Mouse (Mus musculus): ENCODE measurements at regions not wholly inside any gene's neighbourhood (a gene's known extent, or its start where the extent isn't known, plus 50 kb on each side); places are given as distances from the start of the nearest gene placed in this dataset.

GRCm38 (mm10) chr6:100433534-100433867 is 146.2 kb upstream of the Rybp start:
- Histone ChIP-seq H3K4me1 (peaks cover 49% of the 10 kb centered on the region), H3K36me3 (replicated peaks) (no peaks in the 10 kb centered on the region), H3K27ac (peak overlapping the region; percentile 67; the same call in 1 of the 2 replicates), H3K27me3 (ENCODE audit: poor library complexity, severe bottlenecking) (peaks cover 100% of the 10 kb centered on the region), H3K9me3 (peaks cover 4% of the 10 kb centered on the region; the same call in 1 of the 2 replicates), H3K4me3 (peak overlapping the region; percentile 23; the same call in 1 of the 2 replicates)
- DNase-seq (ENCODE audit: extremely low spot score, low spot score): no peak
- WGBS: 26% methylated on average over 9 of the region's 9 CpGs

GRCm38 (mm10) chr6:100432688-100433533 is 145.6 kb upstream of the Rybp start:
- WGBS: 12% methylated on average over 17 of the region's 17 CpGs
- peak; percentile 73 for DNase-seq (ENCODE audit: extremely low spot score, low spot score)
- Histone ChIP-seq H3K9me3 (peaks cover 4% of the 10 kb centered on the region; the same call in 1 of the 2 replicates), H3K27ac (peak overlapping the region; percentile 67), H3K27me3 (ENCODE audit: poor library complexity, severe bottlenecking) (peaks cover 100% of the 10 kb centered on the region), H3K36me3 (replicated peaks) (no peaks in the 10 kb centered on the region), H3K4me1 (peaks cover 43% of the 10 kb centered on the region), H3K4me3 (peak overlapping the region; percentile 23; the same call in 1 of the 2 replicates)

GRCm38 (mm10) chr6:100430286-100430685 is 143.0 kb upstream of the Rybp start:
- H3K4me3 ChIP-seq: no peak overlapping the region
- no peaks in the 10 kb centered on the region for H3K36me3 ChIP-seq (replicated peaks)
- 90% methylated on average over 4 of the region's 4 CpGs for WGBS
- no peak for DNase-seq (ENCODE audit: extremely low spot score, low spot score)
- H3K4me1 ChIP-seq: peaks cover 26% of the 10 kb centered on the region
- H3K27me3 ChIP-seq (ENCODE audit: poor library complexity, severe bottlenecking): peaks cover 100% of the 10 kb centered on the region
- no peak overlapping the region for H3K27ac ChIP-seq
- peaks cover 4% of the 10 kb centered on the region; the same call in 1 of the 2 replicates for H3K9me3 ChIP-seq

GRCm38 (mm10) chr6:100429511-100429910 is 142.2 kb upstream of the Rybp start:
- Histone ChIP-seq H3K27me3 (ENCODE audit: poor library complexity, severe bottlenecking) (peaks cover 100% of the 10 kb centered on the region), H3K4me3 (no peak overlapping the region), H3K36me3 (replicated peaks) (no peaks in the 10 kb centered on the region), H3K4me1 (peaks cover 25% of the 10 kb centered on the region), H3K27ac (no peak overlapping the region), H3K9me3 (peaks cover 4% of the 10 kb centered on the region; the same call in 1 of the 2 replicates)
- WGBS: 83% methylated on average over 6 of the region's 6 CpGs
- DNase-seq (ENCODE audit: extremely low spot score, low spot score): no peak

GRCm38 (mm10) chr6:100428759-100429158 is 141.5 kb upstream of the Rybp start:
- peaks cover 100% of the 10 kb centered on the region for H3K27me3 ChIP-seq (ENCODE audit: poor library complexity, severe bottlenecking)

GRCm38 (mm10) chr6:100425551-100425950 is 138.3 kb upstream of the Rybp start:
- WGBS: 60% methylated on average over 1 of the region's 1 CpGs
- peaks cover 100% of the 10 kb centered on the region for H3K27me3 ChIP-seq (ENCODE audit: poor library complexity, severe bottlenecking)

More at GRCm38 (mm10) chr6:100428759-100429158, 141.5 kb upstream of the Rybp start:
- Histone ChIP-seq H3K4me1 (peaks cover 24% of the 10 kb centered on the region), H3K9me3 (peaks cover 2% of the 10 kb centered on the region; the same call in 1 of the 2 replicates), H3K27ac (no peak overlapping the region), H3K36me3 (replicated peaks) (no peaks in the 10 kb centered on the region), H3K4me3 (no peak overlapping the region)
- DNase-seq (ENCODE audit: extremely low spot score, low spot score): no peak
- 84% methylated on average over 6 of the region's 6 CpGs for WGBS

GRCm38 (mm10) chr6:100424788-100425403 is 137.6 kb upstream of the Rybp start:
- 73% methylated on average over 12 of the region's 12 CpGs for whole genome bisulfite sequencing
- Histone ChIP-seq H3K9me3 (no peaks in the 10 kb centered on the region), H3K4me3 (no peak overlapping the region), H3K4me1 (peaks cover 32% of the 10 kb centered on the region), H3K27ac (no peak overlapping the region), H3K36me3 (replicated peaks) (no peaks in the 10 kb centered on the region), H3K27me3 (ENCODE audit: poor library complexity, severe bottlenecking) (peaks cover 100% of the 10 kb centered on the region)
- DNase-seq (ENCODE audit: extremely low spot score, low spot score): no peak

More at GRCm38 (mm10) chr6:100425551-100425950, 138.3 kb upstream of the Rybp start:
- no peaks in the 10 kb centered on the region for H3K36me3 ChIP-seq (replicated peaks)
- no peak for DNase-seq (ENCODE audit: extremely low spot score, low spot score)
- H3K27ac ChIP-seq: no peak overlapping the region
- peaks cover 25% of the 10 kb centered on the region for H3K4me1 ChIP-seq
- H3K4me3 ChIP-seq: no peak overlapping the region
- no peaks in the 10 kb centered on the region for H3K9me3 ChIP-seq

GRCm38 (mm10) chr6:100424181-100424580 is 136.9 kb upstream of the Rybp start:
- no peak for DNase-seq (ENCODE audit: extremely low spot score, low spot score)
- WGBS: 84% methylated on average over 6 of the region's 6 CpGs
- Histone ChIP-seq H3K27ac (no peak overlapping the region), H3K4me3 (no peak overlapping the region), H3K9me3 (no peaks in the 10 kb centered on the region), H3K27me3 (ENCODE audit: poor library complexity, severe bottlenecking) (peaks cover 100% of the 10 kb centered on the region), H3K36me3 (replicated peaks) (no peaks in the 10 kb centered on the region), H3K4me1 (peaks cover 34% of the 10 kb centered on the region)

GRCm38 (mm10) chr6:100423636-100424035 is 136.4 kb upstream of the Rybp start:
- no peak for DNase-seq (ENCODE audit: extremely low spot score, low spot score)
- no peak overlapping the region for H3K4me3 ChIP-seq
- WGBS: 91% methylated on average over 12 of the region's 12 CpGs
- peaks cover 34% of the 10 kb centered on the region for H3K4me1 ChIP-seq
- no peaks in the 10 kb centered on the region for H3K9me3 ChIP-seq
- H3K27ac ChIP-seq: no peak overlapping the region
- peaks cover 100% of the 10 kb centered on the region for H3K27me3 ChIP-seq (ENCODE audit: poor library complexity, severe bottlenecking)
- H3K36me3 ChIP-seq (replicated peaks): no peaks in the 10 kb centered on the region

GRCm38 (mm10) chr6:100422603-100423002 is 135.3 kb upstream of the Rybp start:
- peaks cover 34% of the 10 kb centered on the region for H3K4me1 ChIP-seq
- WGBS: 64% methylated on average over 6 of the region's 6 CpGs
- H3K27ac ChIP-seq: no peak overlapping the region
- H3K36me3 ChIP-seq (replicated peaks): no peaks in the 10 kb centered on the region
- H3K27me3 ChIP-seq (ENCODE audit: poor library complexity, severe bottlenecking): peaks cover 100% of the 10 kb centered on the region
- DNase-seq (ENCODE audit: extremely low spot score, low spot score): no peak
- H3K9me3 ChIP-seq: no peaks in the 10 kb centered on the region
- H3K4me3 ChIP-seq: 0 out of 2 replicates have a peak overlapping the region, but pooled peaks have one; percentile 16

GRCm38 (mm10) chr6:100421706-100422578 is 134.7 kb upstream of the Rybp start:
- Histone ChIP-seq H3K4me3 (peak overlapping the region; percentile 16; the same call in 1 of the 2 replicates), H3K27me3 (ENCODE audit: poor library complexity, severe bottlenecking) (peaks cover 100% of the 10 kb centered on the region), H3K36me3 (replicated peaks) (no peaks in the 10 kb centered on the region), H3K27ac (peak overlapping the region; percentile 80), H3K4me1 (peaks cover 34% of the 10 kb centered on the region), H3K9me3 (no peaks in the 10 kb centered on the region)
- 2% methylated on average over 24 of the region's 24 CpGs for WGBS
- DNase-seq (ENCODE audit: extremely low spot score, low spot score): peak; percentile 72

GRCm38 (mm10) chr6:100420602-100421001 is 133.3 kb upstream of the Rybp start:
- WGBS: 31% methylated on average over 3 of the region's 3 CpGs
- Histone ChIP-seq H3K4me3 (no peak overlapping the region), H3K4me1 (peaks cover 34% of the 10 kb centered on the region), H3K36me3 (replicated peaks) (no peaks in the 10 kb centered on the region), H3K9me3 (no peaks in the 10 kb centered on the region), H3K27me3 (ENCODE audit: poor library complexity, severe bottlenecking) (peaks cover 100% of the 10 kb centered on the region), H3K27ac (no peak overlapping the region)
- DNase-seq (ENCODE audit: extremely low spot score, low spot score): no peak
